Mouse (Mus musculus) brain, embryonic 18.5 days (tissue): ENCODE results near the gene Susd4.

Experiments used
- DNase-seq: peaks from one replicate; pipeline ENCODE4 v3.0.0-alpha.2; 2012; ENCODE audit warnings: low read depth, low spot score

Susd4 gene

DNA sequence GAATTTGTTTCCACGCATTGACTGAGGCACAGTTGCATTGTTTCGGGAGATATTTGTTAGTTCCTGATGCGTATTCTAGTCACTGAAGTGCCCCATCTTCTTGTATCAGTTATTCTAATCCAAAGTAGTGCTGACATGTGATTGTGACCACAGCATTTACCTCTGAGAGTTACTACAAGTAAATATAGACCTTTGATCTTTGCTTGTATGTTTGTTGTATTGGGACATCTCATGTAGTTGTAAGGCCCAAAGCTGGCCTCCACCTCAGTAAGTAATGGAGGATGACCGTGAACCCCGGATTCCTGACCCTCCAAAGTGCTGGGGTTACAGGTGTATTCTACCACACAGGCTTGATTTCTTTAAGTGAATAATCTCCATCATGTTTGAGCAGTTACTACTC is 152.5 kb downstream of the Susd4 start:
- no peak for DNase-seq

DNA sequence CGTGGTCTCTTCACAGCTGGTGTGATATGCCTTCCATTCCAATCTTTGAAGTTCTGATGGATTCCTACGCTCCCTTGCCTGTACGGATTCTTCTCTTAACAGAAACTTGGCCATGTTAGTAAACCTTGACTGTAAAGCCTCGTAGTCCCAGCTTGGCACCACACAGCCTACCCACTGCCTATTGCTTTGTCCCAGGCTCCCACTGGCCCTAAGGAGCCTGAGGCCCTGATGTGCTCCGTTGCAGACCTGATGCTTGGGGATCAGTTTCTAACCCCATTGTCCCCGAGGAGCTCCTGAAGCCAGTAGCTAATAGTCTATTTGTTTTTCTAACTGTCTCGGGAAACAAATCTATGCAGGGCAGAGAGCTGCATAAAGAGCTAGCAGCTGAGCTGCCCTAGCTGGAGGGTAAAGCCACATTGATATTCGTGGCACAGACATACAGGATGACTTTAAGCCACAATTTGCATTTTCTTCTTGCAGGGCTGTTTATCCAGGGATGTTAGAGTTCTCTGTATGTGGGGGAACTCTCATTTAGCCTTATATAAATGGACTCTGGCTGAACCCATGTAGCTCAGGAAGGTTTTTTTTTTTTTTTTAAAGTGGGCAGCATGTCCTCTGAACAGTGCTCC is 155.2 kb downstream of the Susd4 start:
- no peak for DNase-seq

DNA sequence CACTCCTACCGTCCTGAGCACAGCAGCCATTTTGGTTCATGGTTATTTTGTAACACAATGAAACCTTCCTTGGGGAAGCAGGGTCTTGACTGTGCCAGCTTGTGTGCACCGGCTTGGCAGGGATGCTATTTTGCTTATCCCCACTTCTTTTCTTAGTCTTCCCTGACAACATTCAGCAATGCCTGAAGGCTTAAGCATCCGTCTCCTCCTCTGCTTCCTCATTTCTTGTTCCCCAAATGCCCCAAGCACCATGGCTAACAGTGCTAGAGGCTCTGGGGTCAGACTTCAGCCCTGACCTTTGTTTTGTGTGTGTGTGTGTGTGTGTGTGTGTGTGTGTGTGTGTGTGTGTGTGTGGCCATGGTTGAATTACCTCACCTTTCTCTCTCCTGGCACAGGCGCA is 159.2 kb downstream of the Susd4 start:
- no peak for DNase-seq

DNA sequence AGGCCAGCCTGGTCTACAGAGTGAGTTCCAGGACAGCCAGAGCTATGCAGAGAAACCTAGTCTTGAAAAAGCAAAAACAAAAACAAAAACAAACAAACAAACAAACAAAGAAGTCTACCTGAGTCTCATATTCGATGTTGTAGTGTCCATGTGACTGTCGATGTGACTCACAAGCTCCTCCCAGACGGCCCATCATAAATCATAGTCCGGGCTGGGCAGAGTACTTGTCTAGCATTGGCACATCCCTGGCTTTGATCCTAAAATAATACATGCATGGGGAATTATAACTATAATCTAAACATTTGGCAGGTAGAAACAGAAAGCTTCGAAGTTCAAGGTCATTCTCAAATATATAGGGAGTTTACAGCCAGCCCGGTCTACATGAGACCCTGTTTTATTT is 162.8 kb downstream of the Susd4 start:
- DNase-seq, result no peak

DNA sequence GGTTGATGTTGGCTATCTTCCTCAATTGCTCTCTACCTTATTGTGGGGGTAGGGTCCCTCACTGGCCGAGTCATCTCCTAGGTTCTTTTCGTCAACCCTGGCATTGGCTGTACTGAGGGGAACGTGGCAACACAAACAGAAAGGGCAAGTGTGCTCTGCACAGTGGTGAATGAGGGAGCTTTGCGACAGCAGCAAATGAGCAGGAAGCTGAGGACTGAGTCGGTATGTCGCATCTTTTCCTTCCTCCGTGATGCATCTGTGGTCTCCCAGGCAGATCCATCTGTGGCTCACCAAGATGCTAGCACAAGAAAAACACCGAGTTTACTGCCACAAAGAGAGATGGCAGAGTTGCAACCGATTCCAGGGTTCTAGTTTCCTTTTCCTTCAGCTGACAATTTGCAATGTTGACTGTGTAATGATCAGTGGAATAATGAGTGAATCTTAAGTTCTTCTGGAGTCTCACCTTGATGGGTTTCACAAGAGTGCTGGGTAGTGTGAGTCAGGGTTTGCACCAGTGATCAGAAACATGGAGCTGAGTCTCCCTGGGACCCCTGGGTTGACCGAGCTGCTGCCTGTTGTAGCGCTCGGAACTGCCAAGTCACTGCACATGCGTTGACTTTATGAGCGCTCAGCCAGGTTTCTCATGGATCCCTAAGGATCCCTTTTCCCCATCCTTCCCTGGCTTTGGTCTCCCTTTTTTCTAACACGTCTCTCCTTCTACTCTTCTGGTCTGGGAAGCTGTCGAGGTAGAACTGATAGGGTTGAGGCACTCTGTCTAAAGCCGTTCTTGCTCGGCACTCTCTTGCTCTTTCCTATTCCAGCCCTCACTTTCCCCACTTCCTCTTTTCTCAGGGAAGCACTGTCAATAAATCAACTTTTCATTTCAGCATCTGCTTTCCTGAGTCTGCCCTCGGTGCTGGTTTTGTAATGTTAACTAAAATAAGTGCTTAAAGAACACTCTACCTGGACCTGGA is 164.5 kb downstream of the Susd4 start:
- DNase-seq, result no peak

DNA sequence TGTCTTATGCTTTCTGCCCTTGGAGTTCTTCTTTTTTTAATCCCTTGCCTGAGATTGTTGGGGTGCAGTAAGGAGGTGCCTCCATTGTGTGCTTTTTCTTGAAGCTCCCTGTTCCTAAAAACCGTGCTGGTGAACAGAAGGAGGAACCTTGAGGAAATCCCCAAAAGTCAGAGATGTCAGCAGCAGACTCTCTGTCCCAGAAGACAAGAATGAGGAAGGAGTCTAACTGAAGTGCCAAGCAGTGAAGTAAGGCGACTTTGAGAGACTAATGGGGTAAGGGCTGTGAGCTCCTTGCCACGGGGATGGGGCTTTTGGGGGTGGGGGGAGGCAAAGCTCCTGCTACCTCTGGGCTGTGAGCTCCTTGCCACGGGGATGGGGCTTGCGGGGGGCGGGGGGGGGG is 171.8 kb downstream of the Susd4 start:
- DNase-seq, result no peak

DNA sequence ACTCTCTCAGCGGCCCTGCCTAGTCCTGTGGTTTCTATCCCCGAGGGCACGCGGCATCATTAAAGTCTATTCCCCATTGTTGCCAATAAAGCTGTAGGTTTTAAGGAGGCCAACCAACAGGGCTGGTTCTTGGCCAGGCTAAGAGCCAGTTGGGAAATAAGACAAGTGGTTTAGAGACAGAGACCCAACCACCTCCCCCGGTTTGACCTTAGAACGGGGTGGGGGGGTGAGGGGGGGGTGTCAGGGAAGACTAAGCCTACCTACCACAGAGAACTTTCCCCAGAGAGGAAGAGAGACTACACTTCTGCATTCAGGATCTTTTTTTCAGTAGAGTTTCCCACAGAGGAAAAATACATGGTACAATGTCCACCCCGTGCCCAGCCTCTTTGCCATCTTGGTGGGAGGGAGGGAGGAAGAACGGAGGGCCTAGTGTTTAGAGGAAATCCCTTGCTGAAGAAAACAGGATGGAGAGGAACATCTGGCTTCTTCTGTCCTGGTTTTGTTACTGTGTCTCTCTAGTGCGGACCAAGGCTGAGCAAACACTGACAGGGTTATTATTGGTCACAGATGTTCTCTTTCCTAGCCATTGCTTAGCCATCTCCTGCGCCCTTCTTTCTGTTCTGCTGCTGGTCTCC is 173.9 kb downstream of the Susd4 start:
- DNase-seq, result no peak

DNA sequence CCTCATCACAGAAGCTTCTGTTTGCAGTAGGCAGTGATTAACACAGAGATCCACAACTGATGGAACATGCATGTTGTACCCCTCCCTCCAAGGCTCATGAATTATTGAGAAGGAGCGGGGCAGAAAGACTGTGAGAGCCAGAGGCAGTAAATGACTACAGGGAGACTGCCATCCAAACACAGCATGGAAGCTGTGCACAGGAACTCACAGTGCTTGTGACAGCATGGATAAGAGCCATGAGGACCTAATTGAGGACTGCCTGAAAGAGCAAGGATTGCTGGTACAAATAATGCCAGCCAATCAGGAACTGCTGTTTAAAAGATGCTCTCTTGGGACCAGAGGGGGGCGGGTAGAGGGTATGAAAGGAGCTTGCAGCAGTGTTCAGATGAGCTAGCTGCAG is 178.3 kb downstream of the Susd4 start:
- no peak for DNase-seq

DNA sequence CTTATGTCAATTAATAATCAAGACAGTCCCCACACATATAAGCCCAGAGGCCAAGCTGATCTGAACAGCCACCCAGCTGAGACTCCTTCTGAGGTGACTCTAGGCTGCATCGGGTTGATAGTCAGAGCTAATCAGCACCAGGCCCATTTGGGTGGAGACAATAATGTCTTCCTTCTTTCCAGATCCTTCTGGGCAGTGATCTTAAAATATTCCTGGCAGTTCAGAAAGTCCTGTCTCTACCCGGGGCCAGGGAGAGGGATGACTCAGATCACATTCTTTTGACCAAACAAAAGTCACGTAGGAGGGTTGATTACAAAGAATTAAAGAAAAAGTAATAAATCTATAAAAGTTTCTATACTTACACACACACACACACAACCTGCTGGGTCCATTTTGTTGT is 180.3 kb downstream of the Susd4 start:
- DNase-seq, result no peak

DNA sequence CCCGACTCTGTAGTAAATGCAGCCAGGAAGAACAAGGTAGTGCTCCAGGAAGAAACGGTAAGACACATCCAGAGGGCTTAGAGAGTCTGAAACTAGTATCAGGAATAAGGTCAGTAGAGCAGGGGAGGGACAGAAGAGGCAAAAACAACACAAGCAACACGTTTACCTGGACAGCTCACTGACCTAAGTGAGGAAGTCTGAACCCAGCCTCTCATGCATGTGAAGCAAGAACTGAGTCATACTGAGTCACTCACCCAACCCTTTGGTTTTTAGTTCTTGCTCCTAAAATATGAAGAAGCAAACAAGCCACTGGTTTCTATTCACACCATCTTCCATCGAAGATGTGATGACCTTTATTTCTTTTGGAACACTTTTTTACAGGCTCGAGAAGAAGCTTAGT is 181.0 kb downstream of the Susd4 start:
- no peak for DNase-seq

DNA sequence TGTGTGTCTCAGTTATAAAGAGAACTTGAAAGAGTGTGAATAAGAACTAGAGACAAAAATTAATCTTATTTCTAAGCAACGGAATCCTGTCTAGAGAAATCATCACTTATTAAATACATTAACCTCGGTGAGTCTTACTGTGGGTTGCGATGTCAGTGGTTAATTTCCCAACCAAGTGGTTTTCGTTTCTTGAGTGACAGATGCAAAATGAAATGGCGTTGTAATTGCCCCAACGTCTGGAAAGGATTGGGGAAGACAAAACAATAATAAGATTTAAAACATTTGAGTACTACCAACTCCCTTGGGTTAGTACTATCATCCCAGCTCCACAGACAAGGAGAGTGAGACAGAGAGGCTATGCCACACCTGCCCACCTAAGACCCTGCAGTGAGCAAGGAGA is 181.9 kb downstream of the Susd4 start:
- DNase-seq, result no peak
